Mouse (Mus musculus) lung, adult 18-20 months (tissue): Measurements from ENCODE around the gene Neurog1.
A peak's percentile ranks its signal among the peaks of the same experiment; 100 is the strongest.

Source experiments
- DNase-seq, 2 experiments: peaks; one replicate each; pipeline ENCODE4 v3.0.0; 2022; ENCODE audit warnings: mixed read lengths in 2 of 2

Gene Neurog1

DNA sequence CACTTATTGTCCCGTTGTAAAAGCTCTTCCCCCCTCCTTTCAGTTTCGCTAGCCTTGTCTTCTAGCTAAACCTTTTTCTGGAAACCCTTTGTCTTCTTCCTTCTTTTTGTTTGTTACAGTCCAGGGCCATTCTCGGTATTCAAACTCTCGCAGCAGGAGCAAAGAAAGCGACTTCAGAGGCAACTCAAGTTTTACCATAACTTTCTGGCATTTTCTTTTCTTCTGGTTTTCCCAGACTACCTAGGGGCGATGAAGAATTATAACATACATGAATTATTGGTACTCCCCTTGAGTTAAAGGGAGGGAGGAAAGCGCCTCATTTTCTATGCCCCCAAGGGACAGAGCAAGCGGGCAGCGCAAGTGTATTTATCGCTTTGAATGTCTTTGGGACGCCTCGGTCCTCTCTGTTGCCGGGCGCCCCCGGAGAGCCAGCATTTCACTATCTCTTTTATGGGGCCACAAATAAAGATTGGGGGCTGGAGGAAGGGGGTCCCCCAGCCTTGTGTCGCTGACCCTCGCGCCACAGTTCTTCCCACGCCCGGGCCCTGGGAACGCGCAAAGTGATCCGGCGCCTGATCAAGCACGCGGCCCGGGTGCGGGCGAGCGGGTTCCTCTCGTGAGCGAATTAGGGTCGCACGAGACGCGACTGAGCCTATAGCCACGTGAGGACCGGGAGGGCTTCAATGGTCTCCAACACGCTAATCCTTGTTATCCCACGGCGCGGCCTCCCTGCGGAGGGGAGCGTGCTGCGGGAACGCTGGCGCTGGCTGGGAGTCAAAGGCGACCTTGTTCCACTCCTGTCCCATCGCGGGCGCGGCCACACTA, 6.4 kb upstream of the Neurog1 start:
- no peak for DNase-seq

DNA sequence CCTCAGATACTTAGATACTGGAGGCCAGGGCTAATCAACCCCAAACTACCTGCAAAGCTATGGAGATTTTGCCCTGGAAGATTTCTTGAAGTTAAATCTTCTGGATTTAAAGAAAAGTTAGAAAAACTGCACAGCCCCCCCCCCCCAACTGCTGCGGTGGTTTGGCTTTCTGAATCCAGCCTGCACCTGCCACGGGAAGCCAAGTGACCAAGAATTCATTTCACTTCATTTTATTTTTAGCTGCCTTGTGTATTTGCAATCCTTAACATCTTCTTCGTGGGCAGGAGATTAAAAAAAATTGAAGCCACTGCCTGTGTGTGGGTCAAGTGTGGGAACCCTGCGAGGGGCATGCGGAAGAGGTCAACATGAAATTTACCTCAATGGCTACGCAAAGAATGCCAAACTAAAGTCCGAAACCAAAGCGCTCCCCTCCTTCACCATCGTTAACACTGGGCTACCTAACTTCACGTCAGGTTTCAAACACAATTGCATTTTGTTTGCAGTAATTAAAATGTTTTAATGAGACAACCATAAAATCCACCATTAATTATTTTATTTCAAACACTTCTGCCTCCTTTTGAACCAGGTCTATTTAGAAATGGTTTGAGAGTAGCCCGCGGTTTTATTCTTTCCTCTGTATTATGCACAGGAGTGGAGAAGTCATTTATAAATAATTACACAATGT, 5.6 kb upstream of the Neurog1 start:
- DNase-seq: no peak

DNA sequence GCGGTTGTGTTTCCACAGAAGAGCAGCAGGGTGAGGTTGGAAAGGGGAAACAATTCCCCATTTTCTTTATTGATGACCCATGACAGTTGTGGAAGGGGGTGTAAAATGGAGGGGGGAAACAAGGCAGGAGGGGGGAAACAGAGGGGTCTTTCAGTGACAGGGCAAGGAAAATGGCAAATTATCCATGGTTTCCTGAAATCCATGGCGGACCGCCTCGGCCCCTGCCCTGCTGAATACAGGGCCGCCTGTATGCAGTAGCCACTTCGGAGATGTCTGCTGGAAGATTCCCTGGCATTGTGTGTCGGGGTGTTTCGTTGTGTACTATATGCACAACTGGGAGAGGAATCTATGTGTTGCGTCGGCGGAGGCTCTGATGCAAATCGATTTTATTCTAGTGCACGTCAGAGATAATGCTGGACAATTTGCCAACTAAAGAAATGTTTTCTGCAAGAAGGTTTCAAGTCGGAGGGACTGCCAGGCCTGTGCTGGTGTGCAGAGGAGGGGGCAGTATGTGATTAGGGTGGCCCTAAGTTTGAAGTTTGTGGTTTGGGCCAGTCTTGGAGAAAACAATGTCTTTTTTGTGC, 4.8 kb upstream of the Neurog1 start:
- no peak for DNase-seq

DNA sequence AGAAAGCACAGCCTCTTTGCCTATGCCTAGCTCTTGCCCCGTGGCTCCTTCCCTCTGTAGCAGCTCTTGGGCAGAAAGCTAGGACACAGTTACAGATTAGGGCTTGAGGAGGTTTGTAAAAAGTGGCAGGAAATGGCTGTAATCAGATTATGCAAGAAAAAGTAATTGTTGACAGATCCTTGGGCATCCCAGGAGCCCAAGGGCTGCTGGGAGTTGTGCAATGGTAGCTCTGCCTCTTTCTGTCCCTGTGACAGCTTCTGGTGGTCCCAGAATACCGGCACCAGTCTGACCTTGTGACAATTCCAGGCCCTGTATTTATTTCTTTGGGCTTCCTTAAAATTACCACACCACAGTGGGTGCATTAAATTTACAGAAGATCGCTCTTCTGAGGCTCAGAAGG, 1.4 kb upstream of the Neurog1 start:
- no peak for DNase-seq

DNA sequence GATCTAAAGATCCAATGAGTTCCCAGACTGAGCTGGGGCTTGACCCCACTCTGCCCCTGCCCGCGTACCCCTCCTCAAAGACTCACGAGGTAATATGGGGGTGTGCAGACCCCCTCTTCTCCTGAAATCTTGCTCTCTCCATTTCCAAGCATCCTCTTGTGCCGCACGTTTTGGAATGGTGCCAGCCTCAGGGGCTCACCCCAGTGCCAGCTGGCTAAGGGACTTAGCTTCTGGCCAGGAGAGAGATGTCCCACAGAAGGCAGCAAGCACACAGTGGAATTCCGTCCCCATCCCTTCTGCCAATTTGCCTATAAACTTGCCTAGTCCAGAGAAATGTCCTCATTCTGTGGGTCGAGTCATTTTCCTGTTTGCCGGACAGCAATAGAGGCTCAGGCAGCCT, 820 bp upstream of the Neurog1 start:
- DNase-seq: no peak

DNA sequence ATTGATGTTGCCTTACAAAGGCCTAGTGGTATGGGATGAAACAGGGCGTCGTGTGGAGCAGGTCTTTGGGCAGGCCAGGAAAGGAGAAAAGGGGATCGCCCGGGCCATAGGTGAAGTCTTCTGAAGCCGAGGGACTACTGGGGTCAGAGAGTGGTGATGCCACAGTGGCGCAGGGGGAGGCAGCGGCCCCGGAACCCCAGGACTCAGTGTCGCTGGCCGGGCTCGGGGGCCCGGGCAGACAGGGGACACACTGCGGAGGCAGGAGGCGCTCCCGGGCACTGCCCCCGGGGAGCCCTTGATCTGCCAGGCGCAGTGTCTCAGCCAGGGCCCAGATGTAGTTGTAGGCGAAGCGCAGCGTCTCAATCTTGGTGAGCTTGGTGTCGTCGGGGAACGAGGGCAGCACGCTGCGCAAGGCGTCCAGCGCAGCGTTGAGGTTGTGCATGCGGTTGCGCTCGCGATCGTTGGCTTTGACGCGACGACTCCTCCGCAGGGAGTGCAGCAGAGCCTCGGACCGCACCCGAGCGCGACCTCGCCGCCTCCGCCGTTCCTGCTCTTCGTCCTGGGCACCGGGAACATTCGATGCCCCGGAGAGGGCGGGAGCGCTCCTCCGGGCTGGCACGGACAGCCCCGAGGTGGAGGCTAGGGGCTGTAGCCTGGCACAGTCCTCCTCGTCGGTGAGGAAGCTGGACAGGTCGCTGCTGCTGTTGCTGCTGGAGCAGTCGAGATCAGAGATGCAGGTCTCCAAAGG, 613 bp downstream of the Neurog1 start:
- no peak for DNase-seq

DNA sequence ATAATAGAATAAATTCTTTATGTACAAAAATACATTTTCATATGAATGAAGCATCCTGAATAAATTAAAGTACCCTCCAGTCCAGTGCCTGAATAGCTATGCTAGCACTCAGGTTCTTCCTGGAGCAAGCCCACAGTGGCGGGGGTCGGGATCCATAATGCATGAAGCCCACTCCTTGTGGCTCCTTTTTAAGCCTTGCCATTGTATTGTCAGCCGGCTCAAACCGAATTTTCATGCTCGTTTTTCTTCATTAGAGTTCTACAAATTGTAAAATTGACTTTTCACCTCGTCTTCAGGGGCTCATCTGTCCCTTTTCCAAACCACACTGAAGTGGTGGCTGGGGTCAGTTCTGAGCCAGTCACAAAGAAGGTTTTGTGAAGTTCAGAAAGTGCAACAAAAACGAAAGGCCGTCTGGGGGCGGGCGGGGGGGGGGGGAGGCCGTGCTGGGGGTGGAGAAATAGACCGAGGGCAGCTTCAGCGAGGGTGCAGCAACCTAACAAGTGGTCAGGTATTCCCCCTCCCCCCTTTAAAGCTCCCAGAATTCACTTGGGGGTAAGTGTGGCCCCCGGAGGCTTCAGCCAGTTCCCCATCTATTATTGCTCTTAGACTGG, 1.3 kb downstream of the Neurog1 start:
- no peak for DNase-seq

DNA sequence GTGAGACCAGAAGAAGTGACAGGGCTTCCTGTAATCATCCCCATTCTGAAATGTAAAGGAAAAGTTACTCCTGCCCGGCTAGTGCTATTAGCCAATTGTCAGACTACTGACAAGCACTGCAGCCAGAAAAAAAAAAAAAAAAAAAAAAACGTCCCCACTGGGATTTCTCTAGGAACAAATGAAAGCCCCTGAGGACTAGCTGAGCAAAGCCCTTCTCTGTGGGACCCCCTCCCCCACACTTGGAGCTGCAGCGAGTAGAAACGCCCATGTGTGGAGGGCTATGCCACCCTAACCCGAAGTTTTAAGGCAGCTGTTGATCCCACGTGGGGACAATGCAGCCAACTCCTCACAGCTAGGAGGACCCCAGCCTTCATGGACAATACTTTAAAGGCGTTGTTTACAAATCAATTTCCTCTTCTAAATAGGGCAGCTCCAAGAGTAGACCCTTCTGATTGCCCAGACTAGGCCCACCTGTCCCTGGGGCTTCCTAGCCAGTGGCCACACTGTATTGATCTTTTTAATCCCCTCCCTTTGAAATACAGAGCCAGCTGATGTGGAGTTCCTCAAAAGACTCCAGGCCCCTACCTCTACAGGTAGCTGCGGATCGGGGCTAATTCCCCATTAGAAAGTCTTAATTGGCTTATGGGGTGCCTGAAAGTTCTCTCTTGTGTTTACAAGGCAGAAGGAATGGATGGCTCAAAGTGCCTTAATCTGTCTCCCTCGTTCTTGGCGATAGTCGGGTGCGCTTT, 2.2 kb downstream of the Neurog1 start:
- no peak for DNase-seq

DNA sequence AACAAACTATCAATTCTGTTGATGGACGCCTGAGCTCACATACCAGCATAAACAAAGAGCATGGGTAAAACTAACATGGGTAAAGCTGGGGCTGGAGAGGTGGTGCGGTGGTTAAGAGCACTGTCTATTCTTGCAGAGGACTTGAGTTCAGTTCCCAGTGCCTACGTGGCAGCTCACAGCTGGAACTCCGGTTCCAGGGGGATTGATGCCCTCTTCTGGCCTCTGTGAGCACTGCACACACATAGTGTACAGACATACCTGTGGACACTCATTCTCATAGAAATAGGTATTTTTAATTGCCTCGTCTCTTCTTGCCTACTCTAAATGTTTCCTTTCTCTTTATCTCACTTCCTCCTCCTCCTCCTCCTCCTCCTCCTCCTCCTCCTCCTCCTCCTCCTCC, 8.9 kb downstream of the Neurog1 start:
- DNase-seq: no peak

DNA sequence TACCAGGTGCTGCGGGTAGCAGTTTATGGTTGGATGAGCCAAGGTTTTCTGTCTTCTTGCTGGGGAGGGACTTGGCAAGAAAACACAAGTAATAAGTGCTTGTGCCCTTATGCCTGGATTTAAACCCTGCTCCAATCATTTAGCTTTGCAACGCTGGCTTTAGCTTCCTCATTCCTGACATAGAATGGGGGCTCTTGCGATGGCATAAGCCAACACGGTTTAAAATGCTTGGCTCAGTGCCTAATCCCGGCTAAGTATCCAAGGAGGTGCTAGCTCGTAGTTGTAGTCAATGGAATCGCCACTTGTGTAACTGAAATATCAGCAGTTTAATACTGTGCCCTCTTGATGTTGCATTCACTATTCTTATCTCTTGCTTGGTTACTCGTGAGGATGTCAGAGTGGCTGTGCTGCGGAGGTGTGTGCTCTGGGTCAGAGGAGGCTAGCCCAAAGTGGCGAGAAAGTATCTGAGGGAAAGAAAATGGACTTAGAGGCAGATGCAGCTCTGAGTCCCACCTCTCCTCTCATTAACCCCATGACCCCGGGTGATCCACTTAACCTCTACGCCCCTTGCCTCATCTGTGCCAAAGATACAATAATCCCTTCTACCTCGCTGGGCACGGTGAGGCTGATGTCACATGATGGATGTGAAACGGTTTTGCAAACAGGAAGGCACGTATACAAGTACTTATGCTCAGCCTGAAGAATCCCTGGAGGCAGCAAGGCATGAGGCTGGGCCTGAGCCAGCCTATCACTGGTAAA, 11.8 kb downstream of the Neurog1 start:
- DNase-seq: peak in 1 of 2 experiments; percentile 35

DNA sequence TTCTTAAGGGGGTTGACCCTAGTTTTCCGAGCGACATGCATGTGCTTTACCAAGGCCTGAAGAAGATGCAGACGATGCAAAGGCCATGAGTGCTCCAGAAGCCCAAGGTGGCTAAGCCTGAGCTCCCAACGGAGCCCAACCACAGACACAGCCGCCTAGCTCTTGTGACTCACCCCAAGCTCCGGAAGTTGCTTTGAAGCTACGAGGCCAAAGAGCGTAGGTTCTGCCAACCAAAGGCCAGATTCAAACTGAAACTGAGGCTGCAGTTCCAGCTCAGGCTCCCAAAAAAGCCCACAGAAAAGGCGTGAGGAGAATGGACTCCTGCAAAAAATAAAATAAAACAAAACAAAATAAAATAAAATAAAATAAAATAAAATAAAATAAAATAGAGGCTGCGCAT, 14.1 kb downstream of the Neurog1 start:
- DNase-seq: no peak

DNA sequence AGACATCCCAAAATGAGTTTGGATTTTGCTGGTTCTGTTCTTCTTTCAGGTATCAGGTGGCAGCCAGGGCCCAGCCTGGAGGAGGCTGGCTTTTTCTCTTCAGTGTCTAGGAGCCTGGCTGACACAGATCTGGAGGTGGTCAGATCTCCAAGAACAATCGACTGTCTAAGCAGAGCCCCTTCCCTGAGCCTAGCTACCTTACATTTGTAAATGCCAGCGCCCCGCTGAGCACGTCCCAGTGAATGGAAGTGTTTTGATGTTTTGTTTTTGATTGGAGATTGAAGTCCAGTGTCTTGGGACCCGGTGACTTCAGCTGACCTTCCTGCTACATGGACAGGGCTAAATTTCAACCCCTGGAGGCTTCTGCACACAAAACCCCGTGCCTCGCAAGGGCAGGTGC, 15.8 kb downstream of the Neurog1 start:
- DNase-seq: no peak

DNA sequence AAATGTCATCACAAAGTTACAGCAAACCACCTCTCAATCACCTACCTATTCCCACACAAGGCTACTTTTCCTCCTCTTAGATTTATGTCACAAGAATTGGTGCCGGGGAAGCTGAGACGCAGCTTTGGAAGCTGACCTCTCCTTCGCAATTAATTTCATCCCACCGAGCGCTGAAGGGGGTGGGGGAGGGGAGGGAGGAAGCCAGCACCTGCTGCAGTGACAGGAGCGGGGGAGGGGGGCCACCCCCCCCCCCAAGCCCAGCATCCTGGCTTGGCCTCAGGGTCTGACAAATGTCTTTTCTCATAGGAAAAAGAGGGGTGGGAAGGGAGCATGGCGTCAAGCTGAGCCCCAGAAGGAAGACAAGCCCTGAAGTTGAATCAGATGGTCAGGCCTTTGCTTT, 23.2 kb downstream of the Neurog1 start:
- DNase-seq: no peak

DNA sequence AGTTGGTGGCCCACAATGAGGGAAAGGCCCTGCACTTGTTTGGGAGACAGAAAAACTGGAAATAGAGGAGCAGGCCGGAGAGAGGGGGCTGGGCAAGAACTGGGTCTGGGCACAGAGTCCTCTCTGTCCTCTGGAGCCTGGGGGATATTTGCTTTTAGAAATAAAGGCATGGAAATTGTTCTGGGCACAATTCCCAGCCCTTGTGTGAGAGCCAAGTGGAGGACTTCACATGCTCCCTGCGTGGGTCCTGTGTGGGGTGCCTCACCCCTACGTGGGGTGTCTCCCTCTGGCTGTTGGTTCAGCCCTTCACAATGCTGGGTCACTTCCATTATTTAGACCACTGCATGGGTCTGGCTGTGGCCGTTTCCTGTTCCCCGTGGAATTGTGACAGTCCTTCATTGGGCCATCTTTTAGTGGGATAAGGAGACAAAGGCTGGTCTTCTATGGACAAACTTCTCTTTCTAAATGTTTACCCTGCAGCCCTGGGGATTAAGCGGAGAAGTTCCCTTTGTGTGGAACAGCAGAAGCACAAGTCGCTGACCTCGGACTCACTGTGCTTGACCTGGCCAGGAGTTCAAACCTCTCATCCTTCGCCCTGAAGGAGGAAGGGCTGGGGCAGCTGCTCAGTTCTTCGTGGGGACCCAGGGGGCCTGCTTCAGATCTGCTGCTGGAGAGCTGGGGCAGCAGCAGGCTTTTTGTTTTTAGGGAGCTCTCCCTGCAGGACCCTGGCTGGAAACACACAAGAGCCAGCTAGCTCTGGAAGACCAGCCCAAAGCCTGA, 25.6 kb downstream of the Neurog1 start:
- DNase-seq: no peak

DNA sequence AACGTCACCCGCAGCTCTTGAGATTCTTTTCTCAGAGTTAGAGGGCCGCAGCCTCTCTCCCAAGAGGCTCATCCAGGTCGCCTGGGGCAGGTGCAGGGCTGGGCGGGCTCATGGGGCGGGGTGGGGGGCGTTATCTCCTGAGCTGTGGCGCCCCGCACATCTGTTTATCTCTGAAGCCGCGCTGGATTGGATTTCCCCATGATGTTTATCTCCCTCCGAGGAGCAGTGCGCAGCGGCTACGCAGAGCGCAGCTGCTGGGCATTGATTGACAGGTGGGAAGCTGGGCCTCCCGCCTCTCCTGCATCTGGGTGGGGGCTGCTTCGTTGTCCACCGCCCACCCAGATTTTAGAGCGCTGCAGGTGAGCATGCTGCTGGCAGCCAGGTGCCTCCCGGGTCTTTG, 28.3 kb downstream of the Neurog1 start:
- no peak for DNase-seq

DNA sequence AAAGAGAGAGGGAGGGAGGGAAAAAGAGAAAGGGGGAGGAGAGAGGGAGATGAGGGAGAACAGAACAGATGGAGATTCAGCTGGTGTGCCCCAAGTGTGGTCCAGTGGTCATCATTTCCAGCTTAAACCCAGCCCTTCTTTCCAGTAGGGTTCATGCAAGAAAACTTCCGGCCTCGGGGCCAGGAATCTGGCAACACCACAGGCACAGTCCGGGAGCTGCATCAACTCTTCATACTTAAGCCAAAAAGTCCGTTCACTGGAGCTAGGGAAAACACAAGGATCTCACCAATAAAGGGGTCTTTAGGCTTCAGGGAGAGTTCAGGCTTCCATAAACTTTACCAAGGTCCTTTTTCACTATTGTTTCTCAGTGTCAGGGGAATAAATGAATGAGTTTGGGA, 29.1 kb downstream of the Neurog1 start:
- no peak for DNase-seq

DNA sequence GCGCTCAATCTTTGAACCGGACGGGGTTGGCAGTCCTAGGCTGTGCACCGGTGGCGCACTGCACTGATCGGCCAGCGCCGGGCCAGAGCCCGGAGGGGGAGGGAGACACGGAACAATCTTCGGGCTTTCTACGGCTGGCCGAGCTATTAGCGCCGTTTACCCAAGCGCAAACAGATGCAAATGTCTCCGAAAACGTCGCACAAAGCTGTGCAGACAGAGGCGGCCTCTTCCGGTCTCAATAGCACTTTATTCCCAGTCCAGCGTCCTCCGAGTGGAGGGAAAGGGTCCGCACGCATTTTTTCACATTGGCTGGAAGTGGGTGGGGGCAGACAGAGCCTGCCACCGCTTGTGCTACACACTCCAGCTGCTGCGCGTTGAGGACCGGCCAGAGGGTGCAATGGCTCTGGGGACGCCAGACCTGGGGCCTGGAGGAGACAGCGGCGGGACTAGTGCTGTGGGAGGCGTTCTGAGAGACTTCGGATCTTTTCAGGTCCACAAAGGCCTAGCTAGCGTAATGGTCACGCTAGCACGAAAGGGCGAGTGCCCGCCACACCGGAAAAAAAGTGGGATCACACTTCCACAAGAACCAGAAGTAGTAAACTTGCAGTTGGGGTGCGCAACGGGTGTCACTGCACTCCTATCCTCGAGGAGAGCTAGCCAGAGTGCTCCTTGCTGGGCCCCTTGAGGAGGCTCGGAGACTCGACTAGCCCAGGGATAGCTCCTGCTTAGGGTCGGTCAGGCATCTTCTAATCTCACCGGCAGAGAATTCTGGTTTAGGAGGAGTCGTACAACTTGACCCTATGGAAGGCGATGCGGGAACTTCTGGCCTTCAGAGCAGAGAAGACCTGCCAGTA, 29.7 kb downstream of the Neurog1 start:
- DNase-seq: no peak

DNA sequence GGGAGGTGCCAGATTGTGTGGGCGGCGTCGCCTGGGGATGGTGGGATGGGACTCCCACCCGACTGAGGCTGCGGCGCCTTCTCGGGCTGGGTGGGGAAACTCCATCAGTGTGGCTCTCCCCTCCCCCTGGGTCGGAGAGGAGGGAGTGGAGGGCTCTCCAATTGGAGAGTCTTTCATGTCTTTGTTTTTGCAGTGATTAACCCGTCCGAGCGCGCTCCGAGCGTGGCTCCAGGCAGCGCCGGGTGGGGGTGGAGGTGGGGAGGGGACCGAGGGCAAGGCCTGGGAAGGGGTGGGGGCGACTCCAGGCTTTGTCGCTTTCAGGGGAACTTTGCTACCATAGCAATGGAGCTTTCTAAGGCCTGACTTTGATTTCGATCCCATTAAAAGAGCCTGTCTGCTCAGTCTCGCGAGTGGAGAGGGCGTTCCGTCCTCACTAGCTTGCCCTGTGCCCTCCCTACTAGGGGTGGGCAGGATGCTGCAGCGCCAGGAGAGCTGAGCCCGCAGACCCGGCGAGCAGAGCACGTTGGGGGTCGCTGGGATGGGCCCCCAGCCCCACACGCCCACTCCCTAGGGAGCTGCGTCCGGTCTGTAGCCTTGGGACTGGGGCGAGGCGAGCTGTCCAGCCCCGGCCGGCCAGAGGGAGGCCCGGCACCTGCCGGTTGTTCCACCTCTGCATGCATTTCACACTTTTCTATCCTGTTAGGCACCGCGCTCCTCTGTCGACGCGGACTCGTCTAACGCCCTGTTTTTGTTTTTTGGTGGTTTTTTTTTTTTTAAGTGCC, 30.6 kb downstream of the Neurog1 start:
- DNase-seq: no peak

DNA sequence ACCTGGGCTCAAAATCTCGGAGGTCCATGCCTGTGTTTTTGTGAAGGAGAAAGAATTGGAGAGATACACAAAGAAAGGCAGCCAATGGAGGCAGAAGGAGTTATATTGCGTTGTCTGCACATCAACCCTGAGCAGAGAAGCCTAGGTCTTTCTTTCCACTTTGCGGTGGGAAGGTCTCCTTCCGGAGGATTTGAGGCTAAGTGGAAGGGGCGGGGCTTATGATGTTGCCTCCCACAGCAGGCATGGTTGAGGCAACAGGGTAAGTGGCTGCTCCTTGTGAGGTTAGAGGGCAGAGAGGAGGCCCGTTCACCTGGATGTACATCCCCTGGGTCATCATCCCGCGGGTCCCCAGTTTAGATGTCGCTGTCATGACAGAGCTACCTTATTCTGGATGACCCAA, 32.7 kb downstream of the Neurog1 start:
- no peak for DNase-seq
